Mouse (Mus musculus): ENCODE measurements around the gene Rapgef4. TPM values are rescaled to one million over a fixed set of nuclear protein-coding genes. Genes with fewer than 3 reads are reported as not detected.

Gene Rapgef4
- polyA plus RNA-seq, 1 experiment = 1.3 TPM

DNA sequence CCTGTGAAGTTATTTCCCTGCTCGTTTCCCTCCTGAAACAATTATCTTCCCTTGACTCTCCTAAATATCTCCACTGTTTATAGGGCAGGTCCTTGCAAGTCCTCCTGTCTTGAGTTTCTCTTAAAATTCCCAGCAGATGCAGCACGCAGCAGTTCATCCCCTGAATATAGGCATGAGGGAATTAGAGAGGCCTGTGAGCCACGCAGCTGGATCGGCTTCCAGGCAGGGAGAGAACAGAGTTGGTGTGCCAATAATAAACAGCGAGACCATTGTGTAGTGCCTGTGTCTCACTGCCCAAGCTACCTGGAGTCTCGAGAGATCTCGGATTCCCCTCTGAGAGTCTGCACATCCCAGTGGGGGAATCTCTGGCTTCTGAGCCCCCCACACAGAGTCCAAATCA lies 259.0 kb downstream of the Rapgef4 start:
- no peak for DNase-seq (ENCODE audit: low read depth, low spot score)
- 72% methylated on average over 7 of the region's 7 CpGs for WGBS

DNA sequence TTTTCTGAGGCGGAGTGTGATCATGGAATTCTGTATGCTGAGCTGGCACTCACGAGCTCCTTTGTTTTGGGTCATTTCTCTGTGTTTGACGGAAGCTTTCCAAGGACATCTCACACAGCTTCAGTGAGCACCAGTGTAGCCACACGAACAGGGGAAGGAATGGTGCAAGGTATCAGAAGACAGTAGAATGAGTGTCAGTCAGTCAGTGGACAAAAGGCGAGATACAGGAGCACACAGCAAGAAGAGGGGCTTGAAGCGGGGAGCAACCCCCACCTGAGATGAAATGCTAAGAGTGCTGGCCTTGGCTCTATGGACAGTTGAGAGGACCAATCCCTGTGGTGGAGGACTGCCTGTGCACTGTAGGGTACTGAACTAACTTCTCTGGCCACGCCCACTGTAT lies 259.7 kb downstream of the Rapgef4 start:
- 93% methylated on average over 7 of the region's 7 CpGs for WGBS
- no peak for DNase-seq (ENCODE audit: low read depth, low spot score)

DNA sequence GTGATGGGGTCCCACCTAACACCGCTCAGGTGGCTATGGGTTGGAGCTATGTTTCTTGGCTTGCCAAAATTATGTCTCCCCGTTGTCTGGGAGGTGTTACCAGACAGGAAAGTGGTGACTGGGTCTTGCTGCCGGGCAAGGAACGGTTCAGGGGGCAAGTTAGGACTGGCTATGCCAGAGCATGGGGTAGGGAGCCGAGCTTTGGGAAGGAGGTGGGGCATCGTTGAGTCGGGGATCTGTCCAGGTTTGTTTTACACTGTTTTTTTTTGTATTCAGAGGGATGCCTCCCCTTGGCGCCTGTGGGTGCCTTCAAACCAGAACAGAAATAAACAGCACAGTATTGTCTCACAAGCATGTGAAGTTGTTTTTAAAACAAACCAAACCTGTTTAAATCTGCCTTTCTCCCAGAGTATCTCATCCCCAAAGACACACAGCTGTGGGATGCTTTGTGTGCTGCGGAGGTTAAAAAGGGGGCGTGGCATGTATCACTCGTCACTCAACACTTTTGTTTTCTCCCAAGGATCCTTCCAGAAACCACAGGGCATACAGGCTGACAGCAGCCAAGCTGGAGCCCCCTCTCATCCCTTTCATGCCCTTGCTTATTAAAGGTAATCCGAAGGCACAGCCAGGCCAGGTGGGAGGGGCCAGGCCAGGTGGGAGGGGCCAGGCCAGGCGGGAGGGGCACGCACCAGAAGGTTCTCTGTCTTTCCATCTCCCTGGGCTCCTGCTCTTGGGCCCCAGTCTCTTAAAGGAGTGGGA lies 260.9 kb downstream of the Rapgef4 start:
- no peak for DNase-seq (ENCODE audit: low read depth, low spot score)
- WGBS = 51% methylated on average over 14 of the region's 14 CpGs

DNA sequence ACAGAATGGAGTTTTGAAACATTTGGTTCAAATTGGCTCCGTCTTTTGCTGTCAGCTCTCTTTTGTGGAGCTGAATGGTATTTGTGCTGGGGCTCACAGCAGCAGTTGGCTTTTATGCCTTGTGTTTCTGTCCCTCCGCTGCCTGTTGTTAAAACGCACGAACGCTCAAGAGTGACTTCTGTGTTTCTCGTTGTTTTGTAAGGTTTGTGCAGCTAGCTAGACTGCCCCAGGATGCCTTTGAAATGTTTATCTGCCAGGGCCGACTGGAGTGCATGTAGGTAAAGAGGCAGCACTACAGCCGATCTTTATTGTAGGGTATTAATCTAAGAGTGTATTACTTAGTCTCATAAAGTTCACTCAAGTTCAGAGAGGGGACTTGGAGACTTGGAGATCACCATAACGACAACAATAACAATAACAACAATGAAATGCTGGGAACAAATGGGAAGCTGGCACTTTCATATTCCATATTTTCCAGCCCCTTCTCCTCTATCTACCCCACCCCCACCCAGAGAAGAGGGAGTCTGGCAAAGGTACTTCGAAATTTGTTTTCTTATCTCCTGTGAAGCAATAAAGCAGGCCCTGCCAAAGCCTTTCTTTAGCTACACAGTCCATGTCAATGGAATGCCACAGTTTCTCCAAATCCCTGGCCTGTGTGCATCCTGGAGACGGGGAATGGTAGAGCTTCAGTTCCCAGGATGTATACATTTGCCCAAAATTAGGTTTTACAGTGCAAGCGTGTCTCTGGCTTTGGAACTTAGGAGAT lies 262.1 kb downstream of the Rapgef4 start:
- 35% methylated on average over 12 of the region's 12 CpGs for WGBS
- no peak for DNase-seq (ENCODE audit: low read depth, low spot score)

DNA sequence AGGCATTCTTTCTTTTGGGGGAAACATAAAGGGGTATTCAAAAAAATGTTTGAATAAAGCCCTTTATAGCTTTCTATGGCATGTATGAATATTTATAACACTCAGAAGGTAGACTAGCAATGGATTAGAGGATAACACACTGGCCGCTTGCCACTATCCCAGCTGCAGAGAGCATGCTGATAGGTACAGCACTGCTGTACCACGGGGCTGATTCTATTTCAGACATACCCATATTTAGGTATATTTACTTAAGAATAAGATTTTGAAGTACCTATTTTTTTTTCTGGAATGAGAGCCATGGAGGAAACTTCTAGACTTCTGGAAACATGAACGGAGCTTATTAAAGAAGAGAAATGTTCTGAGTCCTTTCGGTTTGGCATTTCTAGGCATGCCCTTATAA lies 264.6 kb downstream of the Rapgef4 start:
- DNase-seq (ENCODE audit: low read depth, low spot score) = no peak
- 83% methylated on average over 4 of the region's 4 CpGs for WGBS

DNA sequence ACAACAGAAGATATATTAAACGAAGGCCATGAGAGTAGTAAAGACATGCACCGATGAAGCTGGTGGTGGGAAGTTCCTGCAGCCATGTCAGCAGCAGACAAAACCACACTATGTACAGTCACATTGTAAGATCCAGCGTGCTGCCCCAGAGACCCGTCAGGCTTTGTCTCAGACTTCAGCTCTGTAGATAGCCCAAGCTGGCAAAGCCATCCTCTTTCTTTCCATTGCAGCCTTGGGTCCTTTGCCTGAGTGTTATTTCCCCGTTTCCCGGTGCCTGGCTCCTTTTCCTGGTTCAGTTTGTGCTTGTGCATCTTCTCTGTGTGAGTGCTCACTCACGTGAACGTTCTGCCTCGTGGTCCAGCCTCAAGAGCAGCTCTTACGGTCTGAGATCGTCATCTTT lies 265.3 kb downstream of the Rapgef4 start:
- DNase-seq (ENCODE audit: low read depth, low spot score) = no peak
- WGBS = 91% methylated on average over 11 of the region's 11 CpGs

DNA sequence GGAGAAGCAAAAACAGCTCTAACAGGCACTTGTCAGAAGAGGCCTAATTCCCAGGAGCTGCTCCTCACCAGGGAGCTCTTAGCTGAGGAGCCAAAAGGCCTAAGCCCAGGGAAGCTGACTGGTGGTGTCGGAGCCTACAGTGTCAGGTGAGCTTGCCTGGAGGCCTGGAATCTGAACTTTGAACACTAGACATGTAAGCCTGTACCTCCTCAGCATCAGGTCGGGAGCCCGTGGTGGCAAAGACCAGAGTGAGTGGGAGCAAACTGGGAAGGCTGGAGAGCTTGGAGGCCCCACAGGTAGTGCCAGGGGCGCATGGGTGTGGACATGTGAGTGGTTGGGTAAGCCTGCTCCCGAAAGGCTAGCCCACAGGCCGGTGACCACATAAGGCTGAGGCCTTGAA lies 266.8 kb downstream of the Rapgef4 start:
- WGBS = 65% methylated on average over 6 of the region's 6 CpGs
- DNase-seq (ENCODE audit: low read depth, low spot score) = no peak

DNA sequence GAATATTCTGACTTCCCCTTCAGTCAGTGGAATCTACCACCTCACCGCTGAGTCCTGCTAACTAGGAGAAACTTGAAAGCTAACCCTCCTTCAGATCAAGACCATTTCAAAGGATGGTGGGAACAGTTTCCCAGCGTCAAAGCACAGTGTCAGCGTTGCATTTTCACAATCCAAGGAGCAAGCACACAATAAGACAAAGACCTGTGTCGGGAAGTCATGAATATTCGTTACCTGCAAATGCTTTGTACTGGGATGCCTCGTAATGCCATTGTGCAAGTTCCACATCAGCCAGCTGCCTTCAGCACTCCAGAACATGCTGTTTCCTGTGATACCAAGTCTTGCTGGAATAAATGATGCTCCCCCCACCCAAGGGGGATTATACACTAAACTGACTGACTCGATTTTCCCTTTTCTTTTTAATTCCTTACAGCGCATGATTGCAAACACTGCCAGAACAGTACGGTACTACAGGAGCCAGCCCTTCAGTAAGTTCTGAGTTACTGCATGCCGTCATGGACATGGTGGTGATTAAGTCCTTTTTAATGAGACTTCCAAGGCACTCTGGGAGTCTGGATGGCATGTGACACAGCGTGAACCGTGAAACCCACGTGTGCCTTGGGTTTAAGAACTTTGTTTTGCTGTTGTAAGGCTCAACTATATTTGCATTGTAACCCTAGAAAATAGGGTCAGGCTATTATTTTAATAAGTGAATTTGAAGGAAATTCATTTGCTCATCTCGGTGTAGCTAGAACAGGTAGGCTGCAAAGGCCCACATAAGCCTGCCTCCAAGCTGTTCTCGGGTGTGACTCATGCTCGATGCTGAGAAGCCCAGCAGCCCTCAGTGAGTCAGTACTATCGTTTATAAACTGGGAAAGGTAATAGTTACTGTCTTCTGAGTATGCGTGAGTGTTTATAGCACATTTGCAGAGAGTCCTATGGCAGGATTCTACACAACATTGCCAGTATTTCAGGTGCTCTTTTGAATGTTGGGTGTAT lies 271.8 kb downstream of the Rapgef4 start:
- WGBS = 79% methylated on average over 18 of the region's 18 CpGs

DNA sequence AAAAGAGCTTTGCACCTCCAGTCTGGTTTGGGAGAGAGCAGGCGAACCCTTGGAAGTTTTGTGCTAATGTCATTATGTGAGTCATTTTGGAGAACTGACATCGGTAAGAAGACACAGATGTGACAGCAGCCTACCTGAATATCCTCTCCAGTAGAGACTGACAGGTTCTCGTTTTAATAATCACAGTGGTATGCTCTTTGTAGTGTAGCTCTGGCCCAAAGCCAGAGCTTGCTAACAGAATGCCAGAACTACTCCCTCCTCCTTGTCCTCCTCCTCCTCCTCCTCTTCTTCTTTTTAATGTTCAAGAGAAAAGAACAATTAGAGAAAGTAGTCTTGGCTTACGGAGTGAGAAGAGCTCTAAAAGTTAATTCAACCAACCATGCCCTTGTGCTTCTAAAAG lies 272.8 kb downstream of the Rapgef4 start:
- DNase-seq (ENCODE audit: low read depth, low spot score) = no peak
- WGBS = 42% methylated on average over 4 of the region's 4 CpGs

More for the DNA sequence above, 271.8 kb downstream of the Rapgef4 start:
- DNase-seq (ENCODE audit: low read depth, low spot score) = no peak

DNA sequence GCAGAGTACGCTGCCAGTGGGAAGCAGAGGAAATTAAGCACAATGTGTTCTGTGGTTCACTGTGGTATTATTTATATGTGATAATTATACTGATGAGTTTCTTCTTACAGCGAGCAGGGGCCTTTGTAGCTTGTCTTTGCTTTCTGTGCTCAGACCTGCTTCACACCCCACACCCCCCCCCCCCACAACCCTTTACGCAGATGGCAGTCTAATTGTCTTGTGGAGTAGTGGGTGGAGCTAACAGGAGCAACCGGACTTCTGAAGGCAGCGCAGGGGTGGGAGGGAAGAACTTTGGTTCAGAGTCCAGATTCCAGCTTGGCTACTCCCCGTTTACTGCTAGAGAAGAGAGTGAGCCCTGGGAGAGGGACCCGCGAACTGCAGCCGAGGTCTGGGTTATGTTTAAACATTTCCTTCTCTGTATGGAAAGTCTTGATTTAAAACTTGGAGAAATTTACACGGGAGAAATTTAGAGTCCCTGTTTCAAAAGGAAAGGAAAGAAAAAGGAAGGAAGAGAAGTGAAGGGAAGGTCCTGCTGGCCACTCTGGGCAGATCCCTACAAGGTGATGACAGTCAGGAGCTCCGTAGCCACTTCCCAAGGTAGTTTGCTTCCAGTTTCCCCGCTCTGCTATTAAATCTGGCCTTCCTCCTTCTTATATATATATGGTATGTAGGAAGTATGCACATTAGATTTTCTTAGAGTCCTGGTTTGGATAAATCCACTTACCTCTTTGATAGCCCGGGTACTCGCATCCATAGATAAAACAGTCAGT lies 274.0 kb downstream of the Rapgef4 start:
- 13% methylated on average over 14 of the region's 14 CpGs for WGBS
- DNase-seq (ENCODE audit: low read depth, low spot score) = peak; percentile 94

DNA sequence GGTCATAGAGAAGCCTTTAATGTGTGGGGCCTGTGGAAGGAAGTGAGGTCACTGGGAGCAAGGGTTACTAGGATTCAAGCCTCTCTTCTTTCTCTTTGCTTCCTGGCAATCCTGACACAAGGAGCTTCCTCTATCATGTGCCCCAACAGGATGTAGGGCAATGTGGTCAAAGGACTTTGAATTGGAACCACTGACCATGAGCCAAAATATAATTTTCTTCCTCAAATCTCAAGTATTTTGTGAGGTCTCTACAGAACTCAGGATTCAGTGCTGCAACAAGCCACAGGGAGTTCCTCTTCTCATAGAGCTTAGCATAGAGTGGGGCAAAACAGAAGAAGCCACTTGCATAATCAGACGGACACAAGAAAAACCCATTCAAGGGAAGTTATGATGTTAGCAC lies 279.7 kb downstream of the Rapgef4 start:
- DNase-seq (ENCODE audit: low read depth, low spot score) = no peak
- WGBS = 84% methylated on average over 1 of the region's 1 CpGs

DNA sequence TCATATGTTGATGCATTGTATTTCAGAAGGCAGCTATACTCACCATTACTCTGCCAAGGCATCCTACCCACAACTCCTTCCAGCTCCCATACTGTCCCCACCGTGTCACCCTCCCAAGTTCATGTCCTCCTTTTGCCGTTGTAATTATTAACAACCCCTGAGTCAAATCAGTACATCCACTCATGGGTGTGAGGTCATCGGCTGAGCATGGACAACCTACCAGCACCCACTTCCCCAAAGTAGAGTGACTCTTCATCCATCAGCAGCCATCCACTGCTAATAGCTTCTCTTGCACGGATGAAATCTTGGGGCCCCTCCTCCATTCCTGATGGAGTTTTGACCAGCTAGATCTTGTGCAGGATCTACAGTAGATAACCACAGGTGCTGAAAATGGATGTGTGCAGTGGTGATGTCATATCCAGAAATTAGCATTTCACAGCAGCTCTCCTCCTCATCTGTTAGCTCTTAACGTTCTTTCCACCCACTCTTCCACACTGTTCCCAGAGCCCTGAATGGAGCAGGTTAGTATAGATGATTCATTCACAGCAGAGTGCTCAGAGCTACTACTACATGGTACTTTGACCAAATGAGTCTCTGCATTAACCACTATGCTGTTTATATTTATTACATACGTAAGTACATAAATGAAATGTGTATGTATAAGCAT lies 281.9 kb downstream of the Rapgef4 start:
- DNase-seq (ENCODE audit: low read depth, low spot score) = no peak
- 82% methylated on average over 6 of the region's 6 CpGs for WGBS

DNA sequence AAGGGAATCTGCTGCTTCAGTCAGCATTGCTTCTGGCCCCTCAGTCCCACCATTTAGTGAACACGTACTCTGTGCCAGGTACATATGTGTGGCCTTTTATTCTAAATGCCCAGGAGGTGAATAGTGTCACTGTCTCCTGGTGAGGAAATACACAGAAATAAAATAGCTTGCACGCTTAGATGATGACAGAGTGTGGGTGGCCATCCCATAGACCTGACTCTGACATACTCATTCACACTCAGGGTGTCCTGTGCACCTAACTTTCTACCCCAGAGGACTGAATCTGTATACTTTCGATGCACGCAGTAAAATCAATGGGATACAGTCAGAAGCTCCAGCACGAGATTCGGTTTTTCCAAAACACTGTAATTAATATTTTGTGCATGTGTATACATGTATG lies 286.4 kb downstream of the Rapgef4 start:
- DNase-seq (ENCODE audit: low read depth, low spot score) = no peak
- 69% methylated on average over 6 of the region's 6 CpGs for WGBS

DNA sequence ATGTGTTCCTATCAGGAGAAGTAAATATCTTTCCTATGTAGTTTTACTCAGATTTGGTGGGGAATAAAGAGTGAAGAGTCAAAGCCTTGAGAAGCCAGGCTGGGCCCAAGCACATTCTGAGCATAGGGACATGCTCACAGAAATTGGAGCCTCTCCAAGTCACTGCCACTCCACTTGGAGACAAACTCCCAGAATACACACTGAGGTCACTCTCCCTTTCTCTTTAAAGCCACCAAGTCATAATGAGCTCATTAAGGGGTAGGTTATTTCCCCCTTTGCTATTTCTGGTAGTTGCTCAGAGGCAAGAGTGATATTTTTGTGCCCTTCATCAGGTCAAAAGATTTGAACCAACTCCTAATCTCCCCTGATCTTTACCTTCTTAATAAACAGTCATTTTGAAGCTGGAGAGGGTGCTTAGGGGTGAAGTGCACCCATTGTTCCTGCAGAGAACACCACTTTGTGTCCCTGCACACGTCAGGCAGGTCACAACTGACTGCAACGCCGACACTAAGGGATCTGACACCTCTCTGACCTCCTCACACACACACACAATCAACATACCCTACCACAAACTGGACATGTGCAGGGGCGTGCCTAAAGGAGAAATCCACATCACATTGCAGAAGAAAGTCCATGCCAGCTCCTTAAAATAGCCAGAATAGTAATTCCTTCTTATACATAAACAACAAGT lies 288.8 kb downstream of the Rapgef4 start:
- DNase-seq (ENCODE audit: low read depth, low spot score) = no peak
- WGBS = 64% methylated on average over 4 of the region's 4 CpGs

DNA sequence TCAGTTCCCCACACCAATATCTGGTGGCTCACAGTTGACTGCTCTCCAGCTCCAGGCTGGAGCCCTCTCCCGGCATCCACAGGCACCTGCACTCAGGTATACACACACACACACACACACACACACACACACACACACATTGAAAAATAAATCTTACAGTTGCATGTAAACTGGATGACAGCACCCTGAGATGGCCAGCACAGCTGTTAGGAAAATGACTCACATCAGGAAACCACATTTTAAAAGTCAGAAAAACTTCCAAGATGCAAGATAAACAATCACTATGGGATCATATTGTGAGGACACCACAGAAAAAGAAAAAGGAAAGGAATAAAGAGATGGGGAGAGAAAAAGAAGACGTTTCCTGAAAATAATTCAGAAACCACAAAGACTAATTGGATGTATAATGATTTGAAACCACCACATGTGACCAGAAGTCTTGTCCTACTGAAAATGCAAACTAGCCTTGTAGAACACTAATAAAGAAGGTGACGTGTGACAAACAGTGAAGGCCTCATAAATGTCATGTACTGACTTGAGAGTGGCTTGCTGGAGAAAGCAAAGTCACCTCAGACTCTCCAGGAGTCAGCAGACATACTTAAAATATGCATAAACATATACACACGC lies 297.3 kb downstream of the Rapgef4 start:
- no peak for DNase-seq (ENCODE audit: low read depth, low spot score)
- 67% methylated on average over 4 of the region's 4 CpGs for WGBS

DNA sequence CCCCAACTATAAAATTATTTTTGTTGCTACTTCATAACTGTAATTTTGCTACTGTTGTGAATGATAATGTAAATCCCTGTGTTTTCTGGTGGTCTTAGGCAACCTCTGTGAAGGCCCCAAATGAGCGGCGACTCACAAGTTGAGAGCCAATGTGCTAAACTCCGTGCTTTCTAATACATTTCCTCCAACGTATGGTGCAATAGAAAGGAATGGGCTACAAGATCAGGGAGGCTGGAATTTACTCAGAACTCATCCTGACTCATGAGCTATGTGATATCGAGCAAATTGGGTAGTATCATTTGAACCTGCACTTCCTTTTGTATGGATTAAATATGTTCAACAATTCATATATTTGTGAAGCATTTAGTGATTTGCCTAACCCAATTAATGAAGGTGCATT lies 299.5 kb downstream of the Rapgef4 start:
- DNase-seq (ENCODE audit: low read depth, low spot score) = no peak
- WGBS = 93% methylated on average over 5 of the region's 5 CpGs

DNA sequence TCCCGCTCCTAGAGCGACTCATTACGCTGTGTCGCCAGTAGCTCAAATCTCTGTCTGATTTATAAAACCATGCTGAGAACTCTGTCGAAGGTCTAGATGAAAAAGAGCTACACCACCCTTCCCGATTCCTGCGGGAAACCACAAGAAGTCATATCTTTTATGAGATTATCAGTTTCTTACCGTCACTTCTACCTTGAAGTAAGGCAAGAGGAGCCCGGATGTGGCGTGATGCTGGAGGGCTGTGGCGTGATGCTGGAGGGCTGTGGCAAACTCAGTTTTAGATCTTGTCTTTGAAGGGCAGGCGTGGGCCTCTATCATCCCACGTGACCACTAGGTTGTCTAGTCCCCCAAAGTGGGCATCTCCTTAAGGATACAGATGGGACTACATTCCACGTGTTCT lies 300.9 kb downstream of the Rapgef4 start:
- DNase-seq (ENCODE audit: low read depth, low spot score) = no peak
- WGBS = 89% methylated on average over 14 of the region's 14 CpGs

DNA sequence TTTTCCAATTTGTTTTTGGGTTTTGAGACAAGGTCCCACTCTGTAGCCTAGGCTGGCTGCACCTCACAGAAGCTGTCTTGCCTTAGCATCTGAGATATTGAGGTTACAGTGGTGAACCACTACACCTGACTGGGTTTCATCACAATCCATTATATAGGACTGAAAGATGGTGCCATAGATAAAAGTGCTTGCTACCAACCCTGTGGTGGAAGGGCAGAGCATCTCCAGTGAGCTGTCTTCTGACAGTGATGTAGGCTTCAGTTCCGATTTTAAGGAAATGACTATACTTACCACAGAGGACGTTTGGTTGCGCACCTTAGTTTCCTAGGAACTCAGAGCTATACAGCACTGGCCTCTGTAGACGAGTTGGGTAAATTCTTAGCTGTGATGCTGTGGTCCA lies 301.7 kb downstream of the Rapgef4 start:
- no peak for DNase-seq (ENCODE audit: low read depth, low spot score)
- WGBS = 87% methylated on average over 4 of the region's 4 CpGs
